Mouse (Mus musculus): Measurements from ENCODE around the gene Top3b.
"Not testable (repeated sequence)": the region's sequence is repeated elsewhere in the genome, so short reads cannot be mapped to it uniquely, and the experiment has no call there.

GRCm38 (mm10) chr16:16856054-16856453, 14.5 kb upstream of the Top3b start:
- TF ChIP-seq POLR2A (IDR thresholded peaks at IDR 0.05; ENCODE audit: borderline replicate concordance, control insufficient read depth, low read depth, low read length); CTCF (IDR thresholded peaks at IDR 0.05; ENCODE audit: control insufficient read depth, insufficient read depth, low read length): not testable (repeated sequence)
